Mouse (Mus musculus) hindbrain, embryonic 11.5 days (tissue): ENCODE data around the gene Slc25a28. TPM values are rescaled to one million over a fixed set of nuclear protein-coding genes. Genes with fewer than 3 reads are reported as not detected.

ENCODE experiments used
- ATAC-seq: fragments of 200-750 bp; cut with Nextera tagmentation; 2 replicates; pipeline ENCODE4 v1.8.0; 2017; ENCODE audit warnings: mild to moderate bottlenecking, moderate TSS enrichment, moderate library complexity; ENCODE audit not compliant: low FRiP score
- DNase-seq: peaks from one replicate; pipeline ENCODE4 v3.0.0-alpha.2; 2015; ENCODE audit warnings: low spot score
- H3K27ac ChIP-seq: fragments of 300-500 bp; sonication (generic); 2 replicates; pipeline ENCODE4 v1.5.1; 2014; ENCODE audit warnings: mild to moderate bottlenecking, low read depth, low read length
- H3K27me3 ChIP-seq: fragments of 300-500 bp; sonication (generic); 2 replicates; pipeline ENCODE4 v1.6.1; 2014; ENCODE audit warnings: mild to moderate bottlenecking, low read length, moderate library complexity, mixed read lengths; ENCODE audit not compliant: control insufficient read depth, insufficient read depth
- H3K36me3 ChIP-seq: fragments of 300-500 bp; sonication (generic); 2 replicates; pipeline ENCODE4 v1.6.1; 2014; ENCODE audit warnings: mild to moderate bottlenecking, low read length, moderate library complexity, mixed read lengths; ENCODE audit not compliant: control insufficient read depth, insufficient read depth
- H3K4me1 ChIP-seq: fragments of 300-500 bp; sonication (generic); replicated peaks from 2 replicates; pipeline ENCODE4 v1.6.1; 2014; ENCODE audit warnings: low read length, mixed read lengths; ENCODE audit not compliant: control insufficient read depth, insufficient read depth
- H3K4me2 ChIP-seq: fragments of 300-500 bp; sonication (generic); replicated peaks from 2 replicates; pipeline ENCODE4 v1.6.1; 2014; ENCODE audit warnings: mild to moderate bottlenecking, low read depth, low read length
- H3K4me3 ChIP-seq: fragments of 300-500 bp; sonication (generic); 2 replicates; pipeline ENCODE4 v1.5.1; 2014; ENCODE audit warnings: low read depth, low read length
- H3K9ac ChIP-seq: fragments of 300-500 bp; sonication (generic); 2 replicates; pipeline ENCODE4 v1.6.1; 2014; ENCODE audit warnings: low read depth, low read length
- H3K9me3 ChIP-seq: fragments of 300-500 bp; sonication (generic); 2 replicates; pipeline ENCODE4 v1.6.1; 2016; ENCODE audit warnings: low read length; ENCODE audit not compliant: control insufficient read depth
- WGBS: fragments of 180-500 bp; shearing (Covaris S2); extraction: QIAGEN DNeasy Blood & Tissue Kit; methylation state at CpG from one replicate; pipeline ENCODE4 v1.1.7; 2014; 5-methylcytosine and 5-hydroxymethylcytosine counted together
- polyA plus RNA-seq: library from polyadenylated mRNA; unstranded; fragments of >200 nt; fragmentation: Nextera tagmentation; extraction: Ambion mirVana; gene quantifications from 2 replicates; pipeline ENCODE4 v1.2.1, GENCODE M21; 2014

Gene Slc25a28
- polyA plus RNA-seq: 9.1 and 10.9 TPM in 2 replicates

DNA sequence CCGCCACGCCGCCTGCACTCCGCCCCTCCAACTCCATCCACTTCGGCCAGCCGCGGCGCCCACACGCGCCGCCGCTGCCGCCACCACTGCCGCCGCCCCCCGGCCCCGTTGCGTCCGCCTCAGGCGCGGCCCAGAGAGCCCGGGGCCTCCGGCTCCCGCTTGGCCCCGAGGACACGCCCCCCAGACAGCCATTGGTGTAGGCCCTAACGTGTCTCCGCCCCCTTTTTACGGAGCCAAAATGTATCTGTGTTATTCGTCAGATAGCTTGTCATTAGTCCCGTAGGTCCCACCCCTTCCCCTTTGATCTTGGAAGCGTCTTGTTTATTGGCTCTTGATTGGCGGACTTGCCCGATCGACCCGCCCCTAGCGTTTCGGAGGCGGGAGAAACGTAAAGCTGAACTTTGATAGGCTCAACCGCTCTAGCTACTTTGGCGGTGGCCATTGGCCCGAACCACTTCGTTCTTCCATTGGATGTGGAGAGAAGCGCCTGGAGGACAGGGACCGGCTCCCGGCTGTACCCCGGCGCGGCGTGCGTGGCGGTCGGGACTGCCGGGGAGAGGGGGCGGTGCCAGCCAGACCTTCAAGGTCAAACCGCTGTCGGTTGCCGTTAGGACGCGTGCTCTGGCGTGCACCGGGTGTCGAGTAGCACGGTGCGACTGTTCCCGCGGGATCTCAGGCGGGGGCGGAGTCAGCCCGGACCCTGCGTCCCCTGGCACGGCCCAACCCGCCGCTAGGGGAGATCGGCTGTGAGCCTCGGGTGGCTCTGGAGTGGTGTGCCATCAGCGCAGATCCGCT lies at the start of gene Slc25a28:
Slc25a28 (minus strand) TSS at position 152 of the 795 bp plus-strand sequence.
- DNase-seq (peak; percentile 99), ATAC-seq (peak; percentile 98)
- no peaks in the 10 kb centered on the region for H3K4me1 ChIP-seq
- H3K9ac ChIP-seq: peak within 1 kb of the TSS; percentile 91
- no peaks in the 10 kb centered on the region for H3K27me3 ChIP-seq
- no peaks in the 10 kb centered on the region for H3K9me3 ChIP-seq
- under 1% methylated on average over 67 of the region's 79 CpGs for WGBS
- H3K36me3 ChIP-seq: no peaks in the 10 kb centered on the region
- H3K4me3 ChIP-seq: peak within 1 kb of the TSS; percentile 94
- peak within 1 kb of the TSS; percentile 86 for H3K4me2 ChIP-seq
- peak within 1 kb of the TSS; percentile 89 for H3K27ac ChIP-seq

- no peak overlapping the region for H3K9ac ChIP-seq
- H3K36me3 ChIP-seq: no peaks in the 10 kb centered on the region
- WGBS: 88% methylated on average over 20 of the region's 20 CpGs
- H3K4me3 ChIP-seq: no peak overlapping the region
- H3K9me3 ChIP-seq: no peaks in the 10 kb centered on the region
- no peak for DNase-seq
- H3K27ac ChIP-seq: no peak overlapping the region
- H3K27me3 ChIP-seq: no peaks in the 10 kb centered on the region
- no peak overlapping the region for H3K4me2 ChIP-seq
- no peak for ATAC-seq
- no peaks in the 10 kb centered on the region for H3K4me1 ChIP-seq
Observed at GRCm38 (mm10) chr19:43724194-43724593, 49.5 kb upstream of the Slc25a28 start.

DNA sequence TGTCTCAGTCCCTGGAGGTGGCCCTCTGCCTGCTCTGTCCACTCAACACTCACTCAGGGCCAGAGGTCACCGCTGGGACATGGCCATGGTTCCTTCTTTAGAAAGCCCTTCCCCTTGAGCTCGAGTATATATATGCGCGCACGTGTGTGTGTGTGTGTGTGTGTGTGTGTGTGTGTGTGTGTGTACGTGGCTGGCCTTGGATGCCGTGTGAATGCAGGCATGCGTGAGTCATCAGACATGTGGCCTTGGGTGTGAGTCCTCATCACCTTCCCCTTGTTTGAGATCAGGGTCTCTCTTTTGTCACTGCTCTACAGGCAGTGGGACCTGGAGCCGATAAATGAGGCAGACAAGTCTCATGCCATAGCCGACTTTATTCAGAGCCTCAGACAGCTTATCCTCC lies 48.8 kb upstream of the Slc25a28 start:
- H3K27ac ChIP-seq: no peak overlapping the region
- WGBS: 81% methylated on average over 10 of the region's 10 CpGs
- DNase-seq (no peak), ATAC-seq (no peak)
- H3K27me3 ChIP-seq: no peaks in the 10 kb centered on the region
- no peaks in the 10 kb centered on the region for H3K36me3 ChIP-seq
- H3K9me3 ChIP-seq: no peaks in the 10 kb centered on the region
- no peak overlapping the region for H3K4me2 ChIP-seq
- H3K9ac ChIP-seq: no peak overlapping the region
- H3K4me3 ChIP-seq: no peak overlapping the region
- H3K4me1 ChIP-seq: no peaks in the 10 kb centered on the region

DNA sequence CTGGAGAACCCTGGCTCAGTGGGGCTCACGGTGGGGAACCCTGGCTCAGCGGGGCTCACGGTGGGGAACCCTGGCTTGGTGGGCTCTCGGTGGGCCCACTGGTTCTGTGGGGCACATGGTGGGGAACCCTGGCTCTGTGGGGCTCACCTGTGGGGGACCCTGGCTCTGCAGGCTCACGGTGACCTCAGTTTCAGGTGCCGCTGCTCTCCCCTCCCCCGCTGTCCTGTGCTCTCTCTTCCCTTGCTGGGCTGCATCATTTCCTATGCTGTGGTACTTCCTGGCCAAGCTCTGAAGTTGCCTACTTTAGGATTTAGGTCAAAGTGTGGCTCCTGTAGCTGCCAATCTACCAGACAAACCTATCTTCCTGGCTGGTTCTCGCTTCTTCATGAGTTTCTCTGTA lies 48.2 kb upstream of the Slc25a28 start:
- Histone ChIP-seq H3K9me3 (no peaks in the 10 kb centered on the region), H3K27me3 (no peaks in the 10 kb centered on the region), H3K4me3 (no peak overlapping the region), H3K4me1 (no peaks in the 10 kb centered on the region), H3K27ac (no peak overlapping the region), H3K36me3 (no peaks in the 10 kb centered on the region), H3K4me2 (no peak overlapping the region), H3K9ac (no peak overlapping the region)
- DNase-seq (no peak), ATAC-seq (no peak)
- 73% methylated on average over 8 of the region's 8 CpGs for WGBS

- H3K27me3 ChIP-seq: no peaks in the 10 kb centered on the region
- H3K36me3 ChIP-seq: no peaks in the 10 kb centered on the region
- H3K9me3 ChIP-seq: no peaks in the 10 kb centered on the region
- no peak overlapping the region for H3K4me2 ChIP-seq
- ATAC-seq (no peak), DNase-seq (no peak)
- 96% methylated on average over 11 of the region's 11 CpGs for WGBS
- no peaks in the 10 kb centered on the region for H3K4me1 ChIP-seq
- H3K4me3 ChIP-seq: no peak overlapping the region
- H3K9ac ChIP-seq: no peak overlapping the region
- no peak overlapping the region for H3K27ac ChIP-seq
Observed at GRCm38 (mm10) chr19:43720061-43720460, 45.4 kb upstream of the Slc25a28 start.

GRCm38 (mm10) chr19:43711971-43712370 lies 37.3 kb upstream of the Slc25a28 start:
- Histone ChIP-seq H3K27ac (no peak overlapping the region), H3K9me3 (no peaks in the 10 kb centered on the region), H3K4me2 (no peak overlapping the region), H3K4me3 (no peak overlapping the region), H3K4me1 (no peaks in the 10 kb centered on the region), H3K9ac (no peak overlapping the region), H3K27me3 (no peaks in the 10 kb centered on the region), H3K36me3 (no peaks in the 10 kb centered on the region)
- 83% methylated on average over 5 of the region's 5 CpGs for WGBS
- no peak for DNase-seq
- no peak for ATAC-seq

DNA sequence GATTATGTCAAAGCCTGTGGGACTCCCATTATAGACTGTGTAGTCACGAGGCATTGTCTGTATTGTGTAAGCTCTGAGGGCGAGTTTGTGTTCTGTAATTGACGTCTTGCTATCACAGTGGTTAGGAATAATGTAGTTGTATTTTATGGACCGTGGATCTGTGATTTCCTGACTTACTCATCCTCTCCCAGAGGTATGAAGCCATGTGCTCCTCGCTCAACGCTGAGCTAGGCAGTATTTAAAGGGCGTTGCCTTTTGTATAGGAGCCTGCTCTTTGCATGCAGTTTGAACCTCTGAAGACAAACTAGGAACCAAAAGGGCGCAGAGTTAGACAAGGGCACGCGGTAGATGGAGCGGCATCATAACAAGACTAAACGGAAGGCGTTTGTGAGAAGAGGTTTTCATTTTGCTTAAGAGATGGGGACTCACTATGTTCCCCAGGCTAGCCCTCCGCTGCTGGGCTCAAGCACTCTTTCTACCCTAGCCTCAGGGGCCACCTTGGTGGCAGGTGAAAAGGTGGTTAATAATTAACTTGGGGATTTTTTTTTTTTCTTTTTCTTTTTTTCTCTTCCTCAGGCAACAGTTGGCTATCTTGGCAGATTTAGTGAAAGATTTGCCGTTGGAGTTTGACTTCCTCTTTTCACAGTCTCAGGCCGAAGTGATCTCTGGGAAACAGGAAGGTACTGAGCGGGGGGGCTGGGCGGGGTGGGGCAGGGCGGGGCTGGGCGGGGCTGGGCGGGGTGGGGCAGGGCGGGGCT lies 36.7 kb upstream of the Slc25a28 start:
- Histone ChIP-seq H3K9me3 (no peaks in the 10 kb centered on the region), H3K4me3 (no peak overlapping the region), H3K4me2 (no peak overlapping the region), H3K36me3 (no peaks in the 10 kb centered on the region), H3K27ac (no peak overlapping the region), H3K4me1 (no peaks in the 10 kb centered on the region), H3K9ac (no peak overlapping the region), H3K27me3 (no peaks in the 10 kb centered on the region)
- DNase-seq: no peak
- no peak for ATAC-seq
- WGBS: 70% methylated on average over 17 of the region's 22 CpGs

GRCm38 (mm10) chr19:43709317-43709716 lies 34.6 kb upstream of the Slc25a28 start:
- Histone ChIP-seq H3K27ac (no peak overlapping the region), H3K9ac (no peak overlapping the region), H3K4me3 (no peak overlapping the region), H3K36me3 (no peaks in the 10 kb centered on the region; the same call in 1 of the 2 replicates), H3K4me2 (no peak overlapping the region), H3K27me3 (no peaks in the 10 kb centered on the region), H3K4me1 (no peaks in the 10 kb centered on the region), H3K9me3 (no peaks in the 10 kb centered on the region)
- ATAC-seq (no peak), DNase-seq (no peak)
- WGBS: 74% methylated on average over 8 of the region's 8 CpGs
